ENCODE assay signal across 8 mouse cellular contexts in genomic region chr15:78437237-78438017, GRCm38 (mm10). TPM values are rescaled to one million over a fixed set of nuclear protein-coding genes. Genes with fewer than 3 reads are reported as not detected.
DNase-seq lines count a peak whose midpoint lies in the region; ATAC-seq and TF ChIP-seq lines count a peak whose summit lies in the region.

No protein-coding gene starts in this region.

- no peak for TF ChIP-seq CTCF in liver, adult 2 months (IDR thresholded peaks at IDR 0.05; ENCODE audit: low read depth, low read length)

- no peak for TF ChIP-seq POLR2A in liver, adult 2 months (IDR thresholded peaks at IDR 0.05; ENCODE audit: extremely low read depth, insufficient read depth, low read length)

- intact Hi-C loops in gastrocnemius, postnatal 36 days (cut with DNase I), result no loop called here

- H3K9me3 ChIP-seq in intestine, embryonic 16.5 days (ENCODE audit: control insufficient read depth, low read length), result no peaks in the 10 kb centered on the region
- H3K9me3 ChIP-seq in lung, embryonic 15.5 days, result no peaks in the 10 kb centered on the region

- no peaks in the 10 kb centered on the region for H3K27me3 ChIP-seq in liver, adult 2 months (ENCODE audit: control insufficient read depth, insufficient read depth, low read length)
- H3K27me3 ChIP-seq in intestine, embryonic 16.5 days (replicated peaks; ENCODE audit: control insufficient read depth, insufficient read depth, low read length), result peaks cover 13% of the 10 kb centered on the region
- no peaks in the 10 kb centered on the region for H3K27me3 ChIP-seq in lung, embryonic 15.5 days

- H3K4me1 ChIP-seq in liver, adult 2 months (ENCODE audit: control insufficient read depth, insufficient read depth, low read length), result peaks cover 10% of the 10 kb centered on the region
- peaks cover 31% of the 10 kb centered on the region for H3K4me1 ChIP-seq in intestine, embryonic 16.5 days (ENCODE audit: control insufficient read depth, insufficient read depth, low read length)
- H3K4me1 ChIP-seq in lung, embryonic 15.5 days, result peaks cover 36% of the 10 kb centered on the region

- 25% methylated on average over 23 of the region's 23 CpGs for WGBS in liver, adult 2 months
- WGBS in intestine, embryonic 16.5 days, result 12% methylated on average over 23 of the region's 23 CpGs
- 14% methylated on average over 21 of the region's 23 CpGs for WGBS in lung, embryonic 15.5 days

- peaks cover 4% of the 10 kb centered on the region for H3K36me3 ChIP-seq in liver, adult 2 months (ENCODE audit: control insufficient read depth, insufficient read depth, low read length)
- no peaks in the 10 kb centered on the region for H3K36me3 ChIP-seq in intestine, embryonic 16.5 days (ENCODE audit: control insufficient read depth, insufficient read depth, low read length)
- peaks cover 4% of the 10 kb centered on the region; the same call in 1 of the 2 replicates for H3K36me3 ChIP-seq in lung, embryonic 15.5 days

- DNase-seq in liver, adult 2 months (ENCODE audit: extremely low read depth, low read depth, low spot score), result peak; percentile 57
- DNase-seq in liver, result no peak
- DNase-seq in cerebellum, postnatal 25 days, result peak; percentile 55 to 67
- DNase-seq in gastrocnemius, postnatal 36 days, result peak; percentile 34 to 58
- DNase-seq in ovary, postnatal 36 days (ENCODE audit: low spot score), result peak; percentile 79

- H3K4me3 ChIP-seq in liver, adult 2 months (ENCODE audit: insufficient read depth, low read depth, low read length), result no peak overlapping the region
- H3K4me3 ChIP-seq in intestine, embryonic 16.5 days (ENCODE audit: low read length), result peak overlapping the region; percentile 33; the same call in 1 of the 2 replicates
- peak overlapping the region; percentile 29 for H3K4me3 ChIP-seq in lung, embryonic 15.5 days

- no peaks in the 10 kb centered on the region for H3K79me2 ChIP-seq in liver, adult 2 months (ENCODE audit: control insufficient read depth, insufficient read depth, low read length)

- peak overlapping the region; percentile 20; the same call in 1 of the 2 replicates for H3K9ac ChIP-seq in liver, adult 2 months (ENCODE audit: low read depth, low read length)
- peak overlapping the region; percentile 61 for H3K9ac ChIP-seq in intestine, embryonic 16.5 days (ENCODE audit: low read depth, low read length)
- no peak overlapping the region; the same call in 1 of the 2 replicates for H3K9ac ChIP-seq in lung, embryonic 15.5 days

- H3K27ac ChIP-seq in liver, adult 2 months (replicated peaks; ENCODE audit: insufficient read depth, low read depth, low read length), result peak overlapping the region; percentile 27; the same call in 1 of the 2 replicates
- H3K27ac ChIP-seq in intestine, embryonic 16.5 days (ENCODE audit: low read length), result peak overlapping the region; percentile 80
- peak overlapping the region; percentile 89 for H3K27ac ChIP-seq in lung, embryonic 15.5 days

- H3K4me2 ChIP-seq in intestine, embryonic 16.5 days (ENCODE audit: low read depth, low read length), result peak overlapping the region; percentile 60
- H3K4me2 ChIP-seq in lung, embryonic 15.5 days, result peak overlapping the region; percentile 64

- peak; percentile 57 for ATAC-seq in intestine, embryonic 16.5 days
- peak; percentile 56 for ATAC-seq in lung, embryonic 15.5 days (ENCODE audit: borderline replicate concordance, extremely low read depth, low FRiP score, low TSS enrichment)
- no peak for ATAC-seq in monocyte, adult 5-6 weeks (replicated peaks; ENCODE audit: insufficient number of reproducible peaks, low FRiP score, low TSS enrichment, poor library complexity, severe bottlenecking)

RNA-seq across cellular contexts. Expression of gene Kctd17, which starts 9.1 kb away (rescaled TPM):
- 1.2 and 2.6 TPM in 2 replicates for total RNA-seq in liver, adult 2 months (2014; rRNA removed)
- 8.6 and 10.4 TPM in 2 replicates for polyA plus RNA-seq in liver, adult 2 months (2012; rRNA removed)
- total RNA-seq in gastrocnemius, postnatal 36 days (2021), result 10 to 100 TPM; 14.2 to 15.9 TPM
- 20.2 and 23.6 TPM in 2 replicates for polyA plus RNA-seq in intestine, embryonic 16.5 days (2015; fragmentation: Nextera tagmentation; extraction: Ambion mirVana)
- 46.9 and 49.5 TPM in 2 replicates for polyA plus RNA-seq in lung, embryonic 15.5 days (2015; fragmentation: Nextera tagmentation; extraction: Ambion mirVana)
- 4.6 to 6.1 TPM (median 5.0 TPM) in 3 replicates for total RNA-seq in monocyte, adult 5-6 weeks (2017)

RNA-seq across cellular contexts. Expression of gene Tmprss6, which starts 31.0 kb away (rescaled TPM):
- total RNA-seq in liver, adult 2 months (2014; rRNA removed), result 188 and 242 TPM in 2 replicates
- 514 and 542 TPM in 2 replicates for polyA plus RNA-seq in liver, adult 2 months (2012; rRNA removed)
- total RNA-seq in gastrocnemius, postnatal 36 days (2021), result not detected
- 0.45 and 0.82 TPM in 2 replicates for polyA plus RNA-seq in intestine, embryonic 16.5 days (2015; fragmentation: Nextera tagmentation; extraction: Ambion mirVana)
- 0.06 and 0.20 TPM in 2 replicates for polyA plus RNA-seq in lung, embryonic 15.5 days (2015; fragmentation: Nextera tagmentation; extraction: Ambion mirVana)
- total RNA-seq in monocyte, adult 5-6 weeks (2017), result 0.58 TPM in 1 of 3 replicates, not detected in the others

RNA-seq across cellular contexts. Expression of gene Mpst, which starts 31.2 kb away (rescaled TPM):
- total RNA-seq in liver, adult 2 months (2014; rRNA removed), result 86.0 and 106 TPM in 2 replicates
- 377 and 408 TPM in 2 replicates for polyA plus RNA-seq in liver, adult 2 months (2012; rRNA removed)
- 10 to 100 TPM; 55.3 to 59.5 TPM for total RNA-seq in gastrocnemius, postnatal 36 days (2021)
- polyA plus RNA-seq in intestine, embryonic 16.5 days (2015; fragmentation: Nextera tagmentation; extraction: Ambion mirVana), result 3.0 and 3.4 TPM in 2 replicates
- polyA plus RNA-seq in lung, embryonic 15.5 days (2015; fragmentation: Nextera tagmentation; extraction: Ambion mirVana), result 3.3 and 4.1 TPM in 2 replicates
- total RNA-seq in monocyte, adult 5-6 weeks (2017), result 5.8 to 10.2 TPM (median 8.7 TPM) in 3 replicates

RNA-seq across cellular contexts. Expression of gene Tst, which starts 31.7 kb away (rescaled TPM):
- 303 and 343 TPM in 2 replicates for total RNA-seq in liver, adult 2 months (2014; rRNA removed)
- polyA plus RNA-seq in liver, adult 2 months (2012; rRNA removed), result 621 and 686 TPM in 2 replicates
- total RNA-seq in gastrocnemius, postnatal 36 days (2021), result 10 to 100 TPM; 22.1 to 24.1 TPM
- 62.9 and 68.1 TPM in 2 replicates for polyA plus RNA-seq in intestine, embryonic 16.5 days (2015; fragmentation: Nextera tagmentation; extraction: Ambion mirVana)
- 81.1 and 88.7 TPM in 2 replicates for polyA plus RNA-seq in lung, embryonic 15.5 days (2015; fragmentation: Nextera tagmentation; extraction: Ambion mirVana)
- total RNA-seq in monocyte, adult 5-6 weeks (2017), result 2.2 TPM in 1 of 3 replicates, not detected in the others

RNA-seq across cellular contexts. Expression of gene Tex33, which starts 41.7 kb away (rescaled TPM):
- not detected in 2 replicates for total RNA-seq in liver, adult 2 months (2014; rRNA removed)
- polyA plus RNA-seq in liver, adult 2 months (2012; rRNA removed), result not detected in 2 replicates
- total RNA-seq in gastrocnemius, postnatal 36 days (2021), result not detected
- polyA plus RNA-seq in intestine, embryonic 16.5 days (2015; fragmentation: Nextera tagmentation; extraction: Ambion mirVana), result not detected in 2 replicates
- polyA plus RNA-seq in lung, embryonic 15.5 days (2015; fragmentation: Nextera tagmentation; extraction: Ambion mirVana), result not detected in 2 replicates
- total RNA-seq in monocyte, adult 5-6 weeks (2017), result 5.0 TPM in 1 of 3 replicates, not detected in the others

Comparison
In these comparisons a context has a peak if more than half of its experiments do, and no peak if none do; other contexts are left out.
1. H3K27ac ChIP-seq: peak in every context shown above with its lines; median percentile 89 in lung, embryonic 15.5 days; 80 in intestine, embryonic 16.5 days; 27 in liver, adult 2 months.
2. RNA of gene Tmprss6, which starts 31.0 kb away (total RNA-seq): 188 to 242 TPM in liver, adult 2 months; not detected in gastrocnemius, postnatal 36 days and 0.58 TPM in monocyte, adult 5-6 weeks; every median in the first group is over 100 times any median in the second.